Mouse (Mus musculus): Measurements from ENCODE around the gene Lamp3. TPM values are rescaled to one million over a fixed set of nuclear protein-coding genes. Genes with fewer than 3 reads are reported as not detected.
"Not testable (repeated sequence)": the region's sequence is repeated elsewhere in the genome, so short reads cannot be mapped to it uniquely, and the experiment has no call there.

Lamp3 gene
- 0.04 TPM in 1 of 2 replicates, not detected in the other for polyA plus RNA-seq (2015; fragmentation: Nextera tagmentation; extraction: Ambion mirVana)

DNA sequence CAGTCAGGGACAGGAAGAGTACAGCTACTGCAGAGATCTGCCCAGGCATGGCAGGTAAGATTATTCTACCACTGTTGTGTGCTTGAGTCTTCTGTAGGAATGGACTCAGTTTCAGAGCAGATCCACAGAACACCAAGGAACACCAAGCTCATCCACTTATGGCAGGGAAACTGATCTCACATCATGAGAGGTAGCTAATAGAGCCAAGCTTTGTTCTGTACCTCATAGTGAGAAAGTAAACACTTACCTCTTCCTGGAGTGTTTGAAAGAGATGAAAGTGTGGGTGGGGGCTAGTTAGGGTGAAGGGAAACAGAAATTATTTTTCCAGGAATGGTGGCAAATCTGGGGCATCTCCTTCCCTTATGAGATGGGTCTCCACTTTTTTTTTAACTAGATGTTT, at the start of gene Lamp3:
Gene Lamp3 (minus strand): TSS at position 160 of the 400 bp plus-strand sequence.
- Histone ChIP-seq H3K4me3 (replicated peaks) (no peak within 1 kb of the TSS), H3K36me3 (no peaks in the 10 kb centered on the region), H3K27ac (no peak within 1 kb of the TSS), H3K4me1 (replicated peaks) (no peaks in the 10 kb centered on the region), H3K9me3 (no peaks in the 10 kb centered on the region), H3K27me3 (no peaks in the 10 kb centered on the region), H3K9ac (replicated peaks) (no peak within 1 kb of the TSS), H3K4me2 (replicated peaks) (no peak within 1 kb of the TSS)
- no peak for ATAC-seq

DNA sequence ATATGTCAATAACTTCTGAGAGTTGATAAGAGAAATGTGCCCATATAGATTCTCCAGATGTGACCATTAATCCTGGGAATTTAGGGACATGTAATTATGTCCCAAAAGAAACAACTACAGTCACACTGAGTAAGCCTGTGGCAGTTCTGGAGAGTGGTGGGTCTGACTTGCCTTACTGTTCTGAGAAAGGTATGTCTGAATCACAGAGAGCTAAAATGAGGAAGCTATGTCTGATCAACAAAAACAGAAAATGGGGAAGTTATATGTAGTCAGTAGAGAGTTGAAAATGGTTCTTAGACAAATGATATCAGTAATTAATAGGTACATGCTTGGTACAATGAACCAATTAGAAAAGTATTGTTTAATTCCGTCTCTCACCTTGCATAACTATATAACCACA, 26.7 kb upstream of the Lamp3 start:
- no peaks in the 10 kb centered on the region for H3K9me3 ChIP-seq
- no peak overlapping the region for H3K4me3 ChIP-seq (replicated peaks)
- H3K4me1 ChIP-seq (replicated peaks) = no peaks in the 10 kb centered on the region
- no peak overlapping the region for H3K27ac ChIP-seq
- ATAC-seq = no peak
- 83% methylated on average over 1 of the region's 1 CpGs for WGBS
- H3K9ac ChIP-seq (replicated peaks) = no peak overlapping the region
- H3K4me2 ChIP-seq (replicated peaks) = no peak overlapping the region
- H3K27me3 ChIP-seq = no peaks in the 10 kb centered on the region
- no peaks in the 10 kb centered on the region for H3K36me3 ChIP-seq

DNA sequence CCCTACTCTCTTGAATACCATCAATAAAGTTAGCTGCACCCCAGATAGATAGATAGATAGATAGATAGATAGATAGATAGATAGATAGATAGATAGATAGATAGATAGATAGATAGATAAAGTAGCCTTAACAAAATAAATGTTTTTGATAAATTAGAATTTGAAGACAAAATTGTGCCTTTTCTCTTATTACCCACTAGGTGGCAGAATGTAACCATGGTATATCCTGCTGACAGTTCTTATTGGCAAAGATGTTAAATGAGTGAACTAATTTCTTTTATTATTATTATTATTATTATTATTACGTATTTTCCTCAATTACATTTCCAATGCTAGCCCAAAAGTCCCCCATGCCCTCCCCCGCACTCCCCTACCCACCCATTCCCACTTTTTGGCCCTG, 18.0 kb upstream of the Lamp3 start:
- not testable (repeated sequence) for H3K9me3 ChIP-seq; H3K9ac ChIP-seq (replicated peaks); H3K27me3 ChIP-seq; ATAC-seq; H3K4me1 ChIP-seq (replicated peaks); H3K4me2 ChIP-seq (replicated peaks); H3K4me3 ChIP-seq (replicated peaks); H3K27ac ChIP-seq; H3K36me3 ChIP-seq
- WGBS = 28% methylated on average over 2 of the region's 2 CpGs

DNA sequence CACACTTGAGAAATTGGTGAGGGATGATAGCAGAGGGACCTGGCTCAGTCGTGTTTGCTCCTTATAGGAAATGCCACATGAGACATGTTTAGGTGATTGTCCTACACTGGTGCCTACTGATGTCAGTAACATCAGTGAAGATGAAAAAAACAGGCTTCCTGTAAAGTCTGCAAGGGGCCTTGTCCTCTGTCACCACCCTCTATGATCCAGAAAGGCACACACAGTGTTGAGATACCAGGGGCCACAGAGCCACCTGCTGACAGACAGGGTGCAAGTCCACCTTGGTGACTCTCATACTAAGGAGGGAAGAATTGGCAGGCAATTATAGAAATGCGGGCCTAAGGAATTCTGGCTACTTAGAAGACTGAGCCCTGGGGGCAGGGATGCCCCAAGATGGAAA, 14.8 kb upstream of the Lamp3 start:
- Histone ChIP-seq H3K4me2 (replicated peaks) (no peak overlapping the region), H3K4me3 (replicated peaks) (no peak overlapping the region), H3K4me1 (replicated peaks) (no peaks in the 10 kb centered on the region), H3K36me3 (no peaks in the 10 kb centered on the region), H3K9me3 (no peaks in the 10 kb centered on the region), H3K27ac (no peak overlapping the region), H3K9ac (replicated peaks) (no peak overlapping the region), H3K27me3 (no peaks in the 10 kb centered on the region)
- WGBS = 69% methylated on average over 2 of the region's 2 CpGs
- no peak for ATAC-seq

DNA sequence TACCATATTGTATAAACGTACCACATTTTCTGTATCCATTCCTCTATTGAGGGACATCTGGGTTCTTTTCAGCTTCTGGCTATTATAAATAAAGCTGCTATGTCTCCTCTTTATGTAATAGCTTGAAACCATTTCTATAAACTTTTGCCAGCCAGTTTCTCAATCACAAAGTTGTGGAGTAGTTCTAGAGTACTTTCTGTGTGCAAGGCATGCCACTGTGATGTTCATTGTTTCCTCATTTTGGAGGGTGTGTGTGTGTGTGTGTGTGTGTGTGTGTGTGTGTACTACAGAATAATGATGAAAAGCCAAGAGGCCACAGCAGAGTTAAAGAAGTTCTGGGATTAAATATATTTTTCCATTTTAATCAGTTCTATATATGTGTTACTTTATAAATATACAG, 1.2 kb upstream of the Lamp3 start:
- Histone ChIP-seq H3K9ac (replicated peaks) (no peak overlapping the region), H3K4me2 (replicated peaks) (no peak overlapping the region), H3K4me3 (replicated peaks) (no peak overlapping the region), H3K27ac (no peak overlapping the region), H3K4me1 (replicated peaks) (no peaks in the 10 kb centered on the region), H3K36me3 (no peaks in the 10 kb centered on the region), H3K27me3 (no peaks in the 10 kb centered on the region), H3K9me3 (no peaks in the 10 kb centered on the region)
- ATAC-seq = no peak
- 79% methylated on average over 1 of the region's 1 CpGs for WGBS

DNA sequence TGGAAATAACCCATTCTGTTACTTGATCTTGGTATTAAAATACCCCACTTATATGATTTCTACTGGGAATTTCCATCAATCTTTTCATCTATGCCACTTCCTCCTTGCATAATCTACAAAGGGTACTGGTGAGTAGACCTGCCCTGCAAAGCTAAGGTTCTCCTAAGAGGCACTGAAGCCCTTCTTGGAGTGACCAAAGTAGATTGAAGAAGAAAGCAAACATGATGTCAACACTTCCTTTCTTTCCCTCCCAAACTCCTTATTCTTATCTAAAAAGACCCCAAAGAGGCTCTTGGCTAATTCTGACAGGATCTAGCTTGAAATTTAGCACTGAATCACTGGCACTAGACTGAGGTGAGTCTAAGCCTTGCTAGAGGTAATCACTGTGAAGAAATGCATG, 7.0 kb downstream of the Lamp3 start:
- H3K9me3 ChIP-seq = no peaks in the 10 kb centered on the region
- no peak overlapping the region for H3K27ac ChIP-seq
- H3K27me3 ChIP-seq = no peaks in the 10 kb centered on the region
- no peak overlapping the region for H3K4me3 ChIP-seq (replicated peaks)
- H3K36me3 ChIP-seq = no peaks in the 10 kb centered on the region
- ATAC-seq = no peak
- H3K9ac ChIP-seq (replicated peaks) = no peak overlapping the region
- no peak overlapping the region for H3K4me2 ChIP-seq (replicated peaks)
- no peaks in the 10 kb centered on the region for H3K4me1 ChIP-seq (replicated peaks)

DNA sequence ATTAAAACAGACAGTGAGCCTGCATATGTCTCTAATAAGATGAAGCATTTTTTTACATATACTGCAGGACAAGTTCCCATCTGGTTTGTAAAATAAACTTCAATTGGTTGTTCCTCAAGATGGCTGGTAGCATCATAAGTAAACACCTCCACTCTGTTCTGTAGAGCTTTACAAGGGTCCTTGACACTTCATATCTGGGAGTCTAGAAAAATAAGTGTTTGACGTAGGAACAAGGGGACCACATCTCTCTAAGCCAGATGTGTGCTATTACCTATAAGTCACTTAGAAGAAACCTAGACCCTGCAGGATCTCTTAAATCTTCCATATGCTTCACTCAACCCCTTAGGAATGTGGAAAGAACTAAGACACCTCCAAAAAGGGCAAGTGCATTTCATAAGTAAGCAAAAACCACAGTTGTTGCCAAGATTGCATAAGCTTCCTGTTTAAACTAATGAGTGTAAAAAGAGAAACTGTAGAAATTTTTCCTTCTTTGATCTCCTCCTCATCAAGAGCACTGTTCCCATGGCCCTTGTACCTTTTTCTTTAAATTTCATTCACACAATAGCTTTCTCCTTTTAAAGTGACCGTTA, 35.3 kb downstream of the Lamp3 start:
- ATAC-seq = no peak
- Histone ChIP-seq H3K9me3 (no peaks in the 10 kb centered on the region), H3K4me2 (replicated peaks) (no peak overlapping the region), H3K9ac (replicated peaks) (no peak overlapping the region), H3K4me3 (replicated peaks) (no peak overlapping the region), H3K27me3 (no peaks in the 10 kb centered on the region), H3K36me3 (no peaks in the 10 kb centered on the region), H3K4me1 (replicated peaks) (no peaks in the 10 kb centered on the region), H3K27ac (no peak overlapping the region)
- 93% methylated on average over 2 of the region's 2 CpGs for WGBS

DNA sequence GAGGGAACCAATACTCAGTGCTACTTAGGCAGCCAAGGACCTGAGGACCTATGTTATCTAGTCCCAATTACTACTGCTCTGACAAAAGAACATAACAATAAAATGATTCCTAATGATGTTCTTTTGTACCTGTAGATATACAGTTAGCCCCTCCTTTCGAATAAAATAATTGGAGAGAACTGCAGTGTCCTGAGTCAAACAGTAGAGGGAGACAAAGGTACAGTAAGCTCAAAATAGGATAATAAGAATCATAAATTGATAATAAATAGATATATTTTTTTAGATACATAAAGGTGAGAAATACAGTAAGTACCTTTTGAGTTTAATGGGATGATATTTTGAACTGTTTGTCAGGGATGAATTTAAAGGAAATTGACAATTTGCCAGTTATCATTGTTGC, 39.9 kb downstream of the Lamp3 start:
- Histone ChIP-seq H3K36me3 (no peaks in the 10 kb centered on the region), H3K4me1 (replicated peaks) (no peaks in the 10 kb centered on the region), H3K4me3 (replicated peaks) (no peak overlapping the region), H3K9ac (replicated peaks) (no peak overlapping the region), H3K27ac (no peak overlapping the region), H3K27me3 (no peaks in the 10 kb centered on the region), H3K4me2 (replicated peaks) (no peak overlapping the region), H3K9me3 (no peaks in the 10 kb centered on the region)
- ATAC-seq = no peak
- 74% methylated on average over 1 of the region's 1 CpGs for WGBS

DNA sequence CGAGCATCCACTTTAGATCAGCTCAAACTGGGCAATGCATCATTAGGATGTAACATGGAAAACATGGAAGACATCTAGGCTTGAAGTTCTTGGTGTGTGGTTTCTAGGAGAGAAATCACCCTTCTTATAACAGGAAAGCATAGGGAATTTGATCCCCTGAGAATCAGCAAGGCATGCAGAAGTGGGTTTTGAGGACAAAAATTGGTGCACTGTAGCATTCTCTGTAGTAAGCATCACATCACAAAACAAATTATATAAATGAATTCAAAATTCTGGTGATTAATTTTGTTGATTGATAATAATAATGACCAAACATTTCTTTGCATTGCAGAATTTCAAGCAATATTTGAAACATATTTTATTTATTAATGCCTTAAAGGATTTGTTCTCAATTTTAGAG, 76.4 kb downstream of the Lamp3 start, which contains the start of gene Olfr171:
Gene Olfr171 (minus strand): TSS at position 101 of the 400 bp plus-strand sequence.
- Histone ChIP-seq H3K27me3 (no peaks in the 10 kb centered on the region), H3K4me1 (replicated peaks) (no peaks in the 10 kb centered on the region), H3K27ac (no peak within 1 kb of the TSS), H3K9ac (replicated peaks) (no peak within 1 kb of the TSS), H3K36me3 (no peaks in the 10 kb centered on the region), H3K9me3 (0 out of 2 replicates have a peak, but pooled peaks cover 8% of the 10 kb centered on the region), H3K4me2 (replicated peaks) (no peak within 1 kb of the TSS), H3K4me3 (replicated peaks) (no peak within 1 kb of the TSS)
- 76% methylated on average over 1 of the region's 1 CpGs for WGBS
- ATAC-seq = no peak

DNA sequence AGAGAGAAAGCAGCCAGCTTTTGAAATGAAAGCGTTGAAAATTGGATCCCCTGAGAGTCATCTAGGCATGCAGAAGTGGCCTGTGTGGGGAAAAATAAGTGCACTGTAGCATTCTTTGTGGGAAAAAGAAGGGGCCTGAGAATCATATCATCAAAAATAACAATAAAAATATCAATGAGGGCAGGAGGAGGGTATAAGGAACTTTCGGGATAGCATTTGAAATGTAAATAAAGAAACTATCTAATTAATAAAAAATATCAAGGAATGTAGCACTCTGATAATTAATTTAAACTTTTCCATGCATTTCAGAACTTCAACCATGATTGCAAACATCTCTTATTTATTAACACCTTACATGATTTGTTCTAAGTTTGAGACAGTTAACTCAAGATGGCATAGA, 94.4 kb downstream of the Lamp3 start, which contains the start of gene Olfr170:
Gene Olfr170 (minus strand): TSS at position 101 of the 400 bp plus-strand sequence.
- H3K4me2 ChIP-seq (replicated peaks); H3K4me1 ChIP-seq (replicated peaks); ATAC-seq; H3K4me3 ChIP-seq (replicated peaks); H3K27ac ChIP-seq; H3K27me3 ChIP-seq; H3K9ac ChIP-seq (replicated peaks); H3K36me3 ChIP-seq; H3K9me3 ChIP-seq: not testable (repeated sequence)
- WGBS = 92% methylated on average over 2 of the region's 2 CpGs

Other genes with a start within 250 kb of the Lamp3 start
- gene Olfr166, start 222.7 kb downstream of the Lamp3 start, polyA plus RNA-seq (2015; fragmentation: Nextera tagmentation; extraction: Ambion mirVana) = not detected in 2 replicates
- not detected in 2 replicates for gene Olfr167, start 184.1 kb downstream of the Lamp3 start, polyA plus RNA-seq (2015; fragmentation: Nextera tagmentation; extraction: Ambion mirVana)
- gene Olfr168, start 170.8 kb downstream of the Lamp3 start, polyA plus RNA-seq (2015; fragmentation: Nextera tagmentation; extraction: Ambion mirVana) = not detected in 2 replicates
- not detected in 2 replicates for gene Olfr169, start 134.6 kb downstream of the Lamp3 start, polyA plus RNA-seq (2015; fragmentation: Nextera tagmentation; extraction: Ambion mirVana)
- gene Olfr170, start 94.5 kb downstream of the Lamp3 start, polyA plus RNA-seq (2015; fragmentation: Nextera tagmentation; extraction: Ambion mirVana) = not detected in 2 replicates
- gene Olfr171, start 76.5 kb downstream of the Lamp3 start, polyA plus RNA-seq (2015; fragmentation: Nextera tagmentation; extraction: Ambion mirVana) = not detected in 2 replicates
- 50.8 and 60.3 TPM in 2 replicates for gene B3gnt5, start 53.8 kb upstream of the Lamp3 start, polyA plus RNA-seq (2015; fragmentation: Nextera tagmentation; extraction: Ambion mirVana)